Mouse (Mus musculus): ENCODE data around the gene Calm1. TPM values are rescaled to one million over a fixed set of nuclear protein-coding genes. Genes with fewer than 3 reads are reported as not detected.

The Calm1 gene
- total and polyA plus RNA-seq, 3 experiments: 524 to 3,339 (median 602) TPM

- H3K4me3 ChIP-seq (ENCODE audit: control insufficient read depth in 1 of 2, insufficient read depth in 1 of 2, low read depth in 2 of 2, low read length in 2 of 2): no peak overlapping the region
- no peaks in the 10 kb centered on the region for H3K4me1 ChIP-seq (ENCODE audit: control insufficient read depth in 1 of 2, insufficient read depth in 2 of 2, low read length in 2 of 2)
- no peak overlapping the region for H3K27ac ChIP-seq (ENCODE audit: control insufficient read depth, low read depth, low read length)
- H3K27me3 ChIP-seq (ENCODE audit: control insufficient read depth in 1 of 2, insufficient read depth in 2 of 2, low read length in 2 of 2): peaks cover 0 to 1% of the 10 kb centered on the region in 2 experiments; a peak in 2 of 4 replicates
- DNase-seq (ENCODE audit: low read depth, low spot score): no peak
- H3K36me3 ChIP-seq (ENCODE audit: control insufficient read depth in 1 of 2, insufficient read depth in 2 of 2, low read length in 2 of 2): no peaks in the 10 kb centered on the region
- no peak for TF ChIP-seq CHD2 (IDR thresholded peaks at IDR 0.05; ENCODE audit: low read length)
- no peak for TF ChIP-seq USF2 (IDR thresholded peaks at IDR 0.05; ENCODE audit: borderline replicate concordance in 1 of 2, insufficient read depth in 1 of 2, low read depth in 1 of 2, low read length in 2 of 2)
- no peak for TF ChIP-seq MEF2A (IDR thresholded peaks at IDR 0.05; ENCODE audit: extremely low read depth, insufficient replicate concordance, low read depth, low read length, poor library complexity, severe bottlenecking)
- TF ChIP-seq SMC3 (IDR thresholded peaks at IDR 0.05; ENCODE audit: low read depth, low read length): no peak
- no peak for TF ChIP-seq HCFC1 (IDR thresholded peaks at IDR 0.05; ENCODE audit: low read depth, low read length)
- no peak for TF ChIP-seq EP300 (IDR thresholded peaks at IDR 0.05; ENCODE audit: low read depth in 1 of 2, low read length in 2 of 2)
- no peak for TF ChIP-seq NRF1 (IDR thresholded peaks at IDR 0.05; ENCODE audit: insufficient read depth, low read depth, low read length, poor library complexity, severe bottlenecking)
- TF ChIP-seq RAD21 (IDR thresholded peaks at IDR 0.05; ENCODE audit: low read depth, low read length): no peak
- no peak for TF ChIP-seq ZMIZ1 (IDR thresholded peaks at IDR 0.05; ENCODE audit: low read depth, low read length)
- TF ChIP-seq MXI1 (IDR thresholded peaks at IDR 0.05; ENCODE audit: low read depth, low read length): no peak
- no peak for TF ChIP-seq CHD1 (IDR thresholded peaks at IDR 0.05; ENCODE audit: low read depth, low read length)
- no peak for TF ChIP-seq BHLHE40 (IDR thresholded peaks at IDR 0.05; ENCODE audit: borderline replicate concordance, low read depth, low read length)
- TF ChIP-seq POLR2AphosphoS2 (IDR thresholded peaks at IDR 0.05; ENCODE audit: low read length): no peak
- TF ChIP-seq MAZ (IDR thresholded peaks at IDR 0.05; ENCODE audit: low read depth, low read length): no peak
- TF ChIP-seq POLR2AphosphoS5 (IDR thresholded peaks at IDR 0.05; ENCODE audit: borderline replicate concordance, low read depth, low read length): no peak
- no peak for TF ChIP-seq ZC3H11A (IDR thresholded peaks at IDR 0.05; ENCODE audit: low read depth, low read length)
- no peak for TF ChIP-seq E2F4 (IDR thresholded peaks at IDR 0.05; ENCODE audit: borderline replicate concordance, low read depth, low read length)
- no peak for TF ChIP-seq MAFK (IDR thresholded peaks at IDR 0.05; ENCODE audit: borderline replicate concordance, low read depth, low read length)
- no peak for TF ChIP-seq ZKSCAN1 (IDR thresholded peaks at IDR 0.05; ENCODE audit: low read depth, low read length)
- H3K9ac ChIP-seq (ENCODE audit: control insufficient read depth, low read depth, low read length, poor library complexity, severe bottlenecking): no peak overlapping the region
- no peaks in the 10 kb centered on the region for H3K9me3 ChIP-seq (replicated peaks; ENCODE audit: insufficient read depth, low read length)
- no peaks in the 10 kb centered on the region for H3K79me2 ChIP-seq (ENCODE audit: control insufficient read depth, insufficient read depth, low read length, poor library complexity)
Observed at GRCm38 (mm10) chr12:100255441-100255949, 56.3 kb downstream of the Calm1 start.

DNA sequence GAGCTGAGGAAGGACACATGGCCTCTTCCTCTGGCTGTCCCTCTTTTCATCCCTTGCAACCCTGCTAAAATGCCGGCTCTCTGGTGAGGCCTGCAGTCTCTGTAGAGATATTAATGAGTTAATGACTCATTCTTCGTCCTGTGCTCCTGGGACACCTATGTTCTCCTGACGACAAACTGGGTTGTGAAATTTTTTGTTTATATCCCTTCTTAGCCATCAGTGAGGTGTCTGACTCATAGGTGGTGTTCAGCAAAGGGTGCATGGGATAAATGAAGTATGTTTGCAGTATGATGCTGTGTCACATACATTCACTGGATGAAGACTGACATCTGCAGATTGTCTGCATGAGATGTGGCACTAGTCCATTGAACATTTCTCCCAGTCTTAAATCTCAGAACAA lies 58.5 kb downstream of the Calm1 start:
- H3K4me3 ChIP-seq (ENCODE audit: control insufficient read depth in 1 of 2, insufficient read depth in 1 of 2, low read depth in 2 of 2, low read length in 2 of 2): no peak overlapping the region
- H3K27ac ChIP-seq (ENCODE audit: control insufficient read depth, low read depth, low read length): no peak overlapping the region
- DNase-seq (ENCODE audit: low read depth, low spot score): no peak
- H3K4me1 ChIP-seq (ENCODE audit: control insufficient read depth in 1 of 2, insufficient read depth in 2 of 2, low read length in 2 of 2): no peaks in the 10 kb centered on the region
- no peaks in the 10 kb centered on the region for H3K36me3 ChIP-seq (ENCODE audit: control insufficient read depth in 1 of 2, insufficient read depth in 2 of 2, low read length in 2 of 2)
- H3K27me3 ChIP-seq (ENCODE audit: control insufficient read depth in 1 of 2, insufficient read depth in 2 of 2, low read length in 2 of 2): peaks cover 0 to 1% of the 10 kb centered on the region in 2 experiments; a peak in 2 of 4 replicates
- no peaks in the 10 kb centered on the region for H3K79me2 ChIP-seq (ENCODE audit: control insufficient read depth, insufficient read depth, low read length, poor library complexity)
- TF ChIP-seq RAD21 (IDR thresholded peaks at IDR 0.05; ENCODE audit: low read depth, low read length) (no peak), MYC (IDR thresholded peaks at IDR 0.05; ENCODE audit: low read depth, low read length) (no peak), TCF12 (IDR thresholded peaks at IDR 0.05; ENCODE audit: low read depth, low read length) (no peak), RCOR1 (IDR thresholded peaks at IDR 0.05; ENCODE audit: low read depth, low read length) (no peak), MEF2A (IDR thresholded peaks at IDR 0.05; ENCODE audit: extremely low read depth, insufficient replicate concordance, low read depth, low read length, poor library complexity, severe bottlenecking) (no peak), GABPA (IDR thresholded peaks at IDR 0.05; ENCODE audit: low read depth, low read length) (no peak), ELF1 (IDR thresholded peaks at IDR 0.05; ENCODE audit: low read depth, low read length) (no peak), ZKSCAN1 (IDR thresholded peaks at IDR 0.05; ENCODE audit: low read depth, low read length) (no peak), POLR2A (IDR thresholded peaks at IDR 0.05; ENCODE audit: control insufficient read depth in 1 of 2, insufficient read depth in 1 of 2, low read depth in 1 of 2, low read length in 2 of 2, poor library complexity in 1 of 2) (no peak), BHLHE40 (IDR thresholded peaks at IDR 0.05; ENCODE audit: borderline replicate concordance, low read depth, low read length) (no peak), MYB (IDR thresholded peaks at IDR 0.05; ENCODE audit: low read depth, low read length) (no peak), CHD1 (IDR thresholded peaks at IDR 0.05; ENCODE audit: low read depth, low read length) (no peak), KAT2A (conservative IDR thresholded peaks at IDR 0.05; ENCODE audit: low read depth, low read length) (no peak), HCFC1 (IDR thresholded peaks at IDR 0.05; ENCODE audit: low read depth, low read length) (no peak)
- no peaks in the 10 kb centered on the region for H3K9me3 ChIP-seq (replicated peaks; ENCODE audit: insufficient read depth, low read length)
- no peak overlapping the region for H3K9ac ChIP-seq (ENCODE audit: control insufficient read depth, low read depth, low read length, poor library complexity, severe bottlenecking)

Data from MEL (cell line).